Mouse (Mus musculus) forebrain, postnatal 0 days (tissue): ENCODE measurements at regions not wholly inside any gene's neighbourhood (a gene's known extent, or its start where the extent isn't known, plus 50 kb on each side); places are given as distances from the start of the nearest gene placed in this dataset.

Experiments used
- ATAC-seq: fragments of 200-750 bp; cut with Nextera tagmentation; 2 replicates; pipeline ENCODE4 v1.8.0; 2017; ENCODE audit warnings: mild to moderate bottlenecking, moderate library complexity
- DNase-seq: peaks from one replicate; pipeline ENCODE4 v3.0.0-alpha.2; 2015
- H3K27ac ChIP-seq: fragments of 300-500 bp; sonication (generic); 2 replicates; pipeline ENCODE4 v1.5.1; 2014; ENCODE audit warnings: low read depth, mild to moderate bottlenecking, antibody characterized with exemption, low read length, moderate library complexity, mixed read lengths
- H3K27me3 ChIP-seq: fragments of 300-500 bp; sonication (generic); 2 replicates; pipeline ENCODE4 v1.6.1; 2014; ENCODE audit warnings: mild to moderate bottlenecking, low read length, mixed read lengths; ENCODE audit not compliant: insufficient read depth
- H3K36me3 ChIP-seq: fragments of 300-500 bp; sonication (generic); 2 replicates; pipeline ENCODE4 v1.6.1; 2014; ENCODE audit warnings: mild to moderate bottlenecking, moderate library complexity; ENCODE audit not compliant: insufficient read depth
- H3K4me1 ChIP-seq: fragments of 300-500 bp; sonication (generic); 2 replicates; pipeline ENCODE4 v1.6.1; 2014; ENCODE audit warnings: antibody characterized with exemption; ENCODE audit not compliant: insufficient read depth
- H3K4me2 ChIP-seq: fragments of 300-500 bp; sonication (generic); 2 replicates; pipeline ENCODE4 v1.6.1; 2014; ENCODE audit warnings: low read depth, mild to moderate bottlenecking, moderate library complexity
- H3K4me3 ChIP-seq: fragments of 300-500 bp; sonication (generic); 2 replicates; pipeline ENCODE4 v1.5.1; 2014; ENCODE audit warnings: low read depth, low read length, mixed read lengths
- H3K9ac ChIP-seq: fragments of 300-500 bp; sonication (generic); 2 replicates; pipeline ENCODE4 v1.6.1; 2014; ENCODE audit warnings: mild to moderate bottlenecking
- H3K9me3 ChIP-seq: fragments of 300-500 bp; sonication (generic); 2 replicates; pipeline ENCODE4 v1.6.1; 2016; ENCODE audit warnings: low read length
- CTCF ChIP-seq: sonication (generic); IDR thresholded peaks from 2 replicates; pipeline ENCODE4 v1.5.1; 2016; ENCODE audit warnings: antibody characterized with exemption, control low read depth, low read depth
- WGBS: fragments of 180-500 bp; shearing (Covaris S2); extraction: QIAGEN DNeasy Blood & Tissue Kit; methylation state at CpG from one replicate; pipeline ENCODE4 v1.1.7; 2014; 5-methylcytosine and 5-hydroxymethylcytosine counted together

- ATAC-seq (no peak), DNase-seq (no peak)
- 68% methylated on average over 9 of the region's 9 CpGs for WGBS
- Histone ChIP-seq H3K36me3 (no peaks in the 10 kb centered on the region), H3K4me2 (no peak overlapping the region), H3K27ac (no peak overlapping the region), H3K27me3 (no peaks in the 10 kb centered on the region), H3K9me3 (no peaks in the 10 kb centered on the region), H3K4me1 (no peaks in the 10 kb centered on the region), H3K9ac (no peak overlapping the region), H3K4me3 (no peak overlapping the region)
- no peak for TF ChIP-seq CTCF
Observed at GRCm38 (mm10) chr13:103683169-103683568, 91.2 kb downstream of the Srek1 start.

- WGBS = 96% methylated on average over 4 of the region's 4 CpGs
- H3K27ac ChIP-seq = no peak overlapping the region
- H3K4me1 ChIP-seq = no peaks in the 10 kb centered on the region
- no peak overlapping the region for H3K4me2 ChIP-seq
- H3K4me3 ChIP-seq = no peak overlapping the region
- no peak overlapping the region for H3K9ac ChIP-seq
- TF ChIP-seq CTCF = no peak
- DNase-seq (no peak), ATAC-seq (no peak)
- H3K36me3 ChIP-seq = no peaks in the 10 kb centered on the region
- H3K27me3 ChIP-seq = no peaks in the 10 kb centered on the region
- no peaks in the 10 kb centered on the region for H3K9me3 ChIP-seq
Observed at GRCm38 (mm10) chr13:103680740-103681139, 93.7 kb downstream of the Srek1 start.

- no peak for ATAC-seq
- Histone ChIP-seq H3K4me1 (no peaks in the 10 kb centered on the region), H3K36me3 (no peaks in the 10 kb centered on the region), H3K27ac (no peak overlapping the region), H3K4me2 (no peak overlapping the region), H3K9me3 (no peaks in the 10 kb centered on the region), H3K9ac (no peak overlapping the region), H3K4me3 (no peak overlapping the region), H3K27me3 (no peaks in the 10 kb centered on the region)
- DNase-seq = no peak
- WGBS = 84% methylated on average over 7 of the region's 7 CpGs
- TF ChIP-seq CTCF = no peak
Observed at GRCm38 (mm10) chr13:103680052-103680451, 94.4 kb downstream of the Srek1 start.

GRCm38 (mm10) chr13:103676831-103677230 is 97.6 kb downstream of the Srek1 start:
- Histone ChIP-seq H3K27me3 (no peaks in the 10 kb centered on the region), H3K9me3 (no peaks in the 10 kb centered on the region), H3K4me2 (no peak overlapping the region), H3K27ac (no peak overlapping the region), H3K4me3 (no peak overlapping the region), H3K9ac (no peak overlapping the region), H3K36me3 (no peaks in the 10 kb centered on the region), H3K4me1 (no peaks in the 10 kb centered on the region)
- no peak for DNase-seq
- no peak for TF ChIP-seq CTCF
- WGBS = 29% methylated on average over 13 of the region's 13 CpGs
- no peak for ATAC-seq

- Histone ChIP-seq H3K27me3 (no peaks in the 10 kb centered on the region), H3K4me2 (no peak overlapping the region), H3K4me1 (no peaks in the 10 kb centered on the region), H3K4me3 (no peak overlapping the region), H3K9ac (no peak overlapping the region), H3K9me3 (no peaks in the 10 kb centered on the region), H3K27ac (no peak overlapping the region), H3K36me3 (no peaks in the 10 kb centered on the region)
- TF ChIP-seq CTCF = no peak
- DNase-seq (no peak), ATAC-seq (no peak)
- WGBS = 75% methylated on average over 5 of the region's 5 CpGs
Observed at GRCm38 (mm10) chr13:103676221-103676620, 98.2 kb downstream of the Srek1 start.

GRCm38 (mm10) chr13:103670611-103671010 is 103.8 kb downstream of the Srek1 start:
- Histone ChIP-seq H3K9me3 (no peaks in the 10 kb centered on the region), H3K4me3 (no peak overlapping the region), H3K36me3 (no peaks in the 10 kb centered on the region), H3K9ac (no peak overlapping the region), H3K4me1 (no peaks in the 10 kb centered on the region), H3K4me2 (no peak overlapping the region), H3K27me3 (no peaks in the 10 kb centered on the region), H3K27ac (no peak overlapping the region)
- DNase-seq = no peak
- no peak for TF ChIP-seq CTCF
- no peak for ATAC-seq

- Histone ChIP-seq H3K4me1 (no peaks in the 10 kb centered on the region), H3K4me3 (no peak overlapping the region), H3K27ac (no peak overlapping the region), H3K27me3 (no peaks in the 10 kb centered on the region), H3K36me3 (no peaks in the 10 kb centered on the region), H3K9ac (no peak overlapping the region), H3K4me2 (no peak overlapping the region), H3K9me3 (no peaks in the 10 kb centered on the region)
- no peak for DNase-seq
- 85% methylated on average over 4 of the region's 4 CpGs for WGBS
- no peak for ATAC-seq
- TF ChIP-seq CTCF = no peak
Observed at GRCm38 (mm10) chr13:103669856-103670255, 104.6 kb downstream of the Srek1 start.

GRCm38 (mm10) chr13:103667749-103668148 is 106.7 kb downstream of the Srek1 start:
- Histone ChIP-seq H3K4me3 (no peak overlapping the region), H3K27me3 (no peaks in the 10 kb centered on the region), H3K4me1 (no peaks in the 10 kb centered on the region), H3K9me3 (no peaks in the 10 kb centered on the region), H3K27ac (no peak overlapping the region), H3K36me3 (no peaks in the 10 kb centered on the region), H3K9ac (no peak overlapping the region), H3K4me2 (no peak overlapping the region)
- DNase-seq (no peak), ATAC-seq (no peak)
- 94% methylated on average over 2 of the region's 2 CpGs for WGBS
- no peak for TF ChIP-seq CTCF
